Mouse (Mus musculus) neural tube, embryonic 14.5 days (tissue): ENCODE measurements around the gene Ccdc65. TPM values are rescaled to one million over a fixed set of nuclear protein-coding genes. Genes with fewer than 3 reads are reported as not detected.
A peak's percentile ranks its signal among the peaks of the same experiment; 100 is the strongest.

Experiments
- ATAC-seq: fragments of 200-750 bp; cut with Nextera tagmentation; 2 replicates; pipeline ENCODE4 v1.8.0; 2017; ENCODE audit warnings: low read depth, mild to moderate bottlenecking, moderate TSS enrichment, moderate library complexity
- H3K27ac ChIP-seq: fragments of 300-500 bp; sonication (generic); 2 replicates; pipeline ENCODE4 v1.5.1; 2014; ENCODE audit warnings: low read depth, mild to moderate bottlenecking, control low read depth, low read length, moderate library complexity, mixed read lengths
- H3K27me3 ChIP-seq: fragments of 300-500 bp; sonication (generic); 2 replicates; pipeline ENCODE4 v1.6.1; 2014; ENCODE audit warnings: low read length; ENCODE audit not compliant: control insufficient read depth, insufficient read depth
- H3K36me3 ChIP-seq: fragments of 300-500 bp; sonication (generic); 2 replicates; pipeline ENCODE4 v1.6.1; 2014; ENCODE audit warnings: low read length, mixed read lengths; ENCODE audit not compliant: control insufficient read depth, insufficient read depth
- H3K4me1 ChIP-seq: fragments of 300-500 bp; sonication (generic); 2 replicates; pipeline ENCODE4 v1.6.1; 2014; ENCODE audit warnings: low read length; ENCODE audit not compliant: control insufficient read depth, insufficient read depth
- H3K4me2 ChIP-seq: fragments of 300-500 bp; sonication (generic); 2 replicates; pipeline ENCODE4 v1.6.1; 2014; ENCODE audit warnings: mild to moderate bottlenecking, low read depth, low read length, control low read depth
- H3K4me3 ChIP-seq: fragments of 300-500 bp; sonication (generic); 2 replicates; pipeline ENCODE4 v1.5.1; 2014; ENCODE audit warnings: low read depth, low read length, control low read depth, mixed read lengths
- H3K9ac ChIP-seq: fragments of 300-500 bp; sonication (generic); replicated peaks from 2 replicates; pipeline ENCODE4 v1.6.1; 2014; ENCODE audit warnings: low read depth, mild to moderate bottlenecking, control low read depth, low read length, mixed read lengths
- H3K9me3 ChIP-seq: fragments of 300-500 bp; sonication (generic); 2 replicates; pipeline ENCODE4 v1.6.1; 2016; ENCODE audit warnings: low read length; ENCODE audit not compliant: control insufficient read depth
- WGBS: fragments of 180-500 bp; shearing (Covaris S2); extraction: QIAGEN DNeasy Blood & Tissue Kit; methylation state at CpG from one replicate; pipeline ENCODE4 v1.1.7; 2014; 5-methylcytosine and 5-hydroxymethylcytosine counted together
- polyA plus RNA-seq: library from polyadenylated mRNA; unstranded; fragments of >200 nt; fragmentation: Nextera tagmentation; extraction: Ambion mirVana; gene quantifications from 2 replicates; pipeline ENCODE4 v1.2.1, GENCODE M21; 2014

The Ccdc65 gene
- polyA plus RNA-seq, 1 experiment from 2014 or later, result 6.0 TPM

GRCm38 (mm10) chr15:98674994-98675545 lies 32.9 kb upstream of the Ccdc65 start:
- WGBS, result 3% methylated on average over 11 of the region's 11 CpGs
- peak; percentile 32; the same call in 1 of the 2 replicates for ATAC-seq
- H3K27me3 ChIP-seq, result no peaks in the 10 kb centered on the region
- H3K9ac ChIP-seq, result peak overlapping the region; percentile 21
- peak overlapping the region; percentile 97 for H3K4me2 ChIP-seq
- no peaks in the 10 kb centered on the region for H3K9me3 ChIP-seq
- H3K27ac ChIP-seq, result peak overlapping the region; percentile 44; the same call in 1 of the 2 replicates
- peak overlapping the region; percentile 40 for H3K4me3 ChIP-seq
- peaks cover 21% of the 10 kb centered on the region; the same call in 1 of the 2 replicates for H3K4me1 ChIP-seq
- no peaks in the 10 kb centered on the region for H3K36me3 ChIP-seq

DNA sequence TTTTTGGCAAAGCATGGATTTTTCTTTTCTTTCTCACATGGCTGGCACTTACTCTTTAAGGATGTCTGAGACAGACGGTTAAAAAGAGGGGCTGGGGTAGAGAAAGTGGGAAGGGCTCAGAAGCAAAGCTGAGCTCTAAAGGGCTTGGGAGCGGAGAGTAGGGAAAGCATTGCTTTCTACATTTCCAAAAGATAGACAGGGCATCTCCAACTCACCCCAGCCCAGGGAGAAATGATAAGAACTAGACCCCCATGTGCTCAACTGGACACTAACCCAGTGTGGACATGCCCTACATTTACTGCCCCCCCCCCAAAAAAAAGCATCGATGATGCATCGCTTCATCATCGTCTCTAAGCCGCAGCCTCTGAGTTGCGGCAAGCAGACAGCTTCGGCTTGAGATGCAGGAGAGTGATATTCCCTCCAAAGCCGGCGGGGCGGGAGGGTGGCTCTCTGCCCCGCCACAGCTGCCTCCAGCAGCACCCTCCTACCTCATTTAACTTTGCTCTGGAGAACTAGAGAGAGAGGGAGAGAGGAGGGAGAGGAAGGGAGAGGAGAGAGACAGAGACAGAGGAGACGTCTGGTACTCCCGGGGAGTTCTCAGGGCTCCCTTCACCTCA lies 32.3 kb upstream of the Ccdc65 start:
- Histone ChIP-seq H3K4me1 (peaks cover 21% of the 10 kb centered on the region; the same call in 1 of the 2 replicates), H3K27me3 (no peaks in the 10 kb centered on the region), H3K36me3 (no peaks in the 10 kb centered on the region), H3K4me2 (peak overlapping the region; percentile 97), H3K4me3 (peak overlapping the region; percentile 40), H3K9ac (peak overlapping the region; percentile 21), H3K9me3 (no peaks in the 10 kb centered on the region), H3K27ac (peak overlapping the region; percentile 44; the same call in 1 of the 2 replicates)
- no peak for ATAC-seq
- 3% methylated on average over 14 of the region's 14 CpGs for WGBS

GRCm38 (mm10) chr15:98676471-98676870 lies 31.5 kb upstream of the Ccdc65 start:
- H3K36me3 ChIP-seq, result no peaks in the 10 kb centered on the region
- peak overlapping the region; percentile 97 for H3K4me2 ChIP-seq
- H3K27me3 ChIP-seq, result no peaks in the 10 kb centered on the region
- 1% methylated on average over 9 of the region's 9 CpGs for WGBS
- no peaks in the 10 kb centered on the region for H3K9me3 ChIP-seq
- H3K27ac ChIP-seq, result no peak overlapping the region
- ATAC-seq, result no peak
- H3K9ac ChIP-seq, result peak overlapping the region; percentile 58
- H3K4me3 ChIP-seq, result peak overlapping the region; percentile 40
- H3K4me1 ChIP-seq, result peaks cover 21% of the 10 kb centered on the region; the same call in 1 of the 2 replicates

DNA sequence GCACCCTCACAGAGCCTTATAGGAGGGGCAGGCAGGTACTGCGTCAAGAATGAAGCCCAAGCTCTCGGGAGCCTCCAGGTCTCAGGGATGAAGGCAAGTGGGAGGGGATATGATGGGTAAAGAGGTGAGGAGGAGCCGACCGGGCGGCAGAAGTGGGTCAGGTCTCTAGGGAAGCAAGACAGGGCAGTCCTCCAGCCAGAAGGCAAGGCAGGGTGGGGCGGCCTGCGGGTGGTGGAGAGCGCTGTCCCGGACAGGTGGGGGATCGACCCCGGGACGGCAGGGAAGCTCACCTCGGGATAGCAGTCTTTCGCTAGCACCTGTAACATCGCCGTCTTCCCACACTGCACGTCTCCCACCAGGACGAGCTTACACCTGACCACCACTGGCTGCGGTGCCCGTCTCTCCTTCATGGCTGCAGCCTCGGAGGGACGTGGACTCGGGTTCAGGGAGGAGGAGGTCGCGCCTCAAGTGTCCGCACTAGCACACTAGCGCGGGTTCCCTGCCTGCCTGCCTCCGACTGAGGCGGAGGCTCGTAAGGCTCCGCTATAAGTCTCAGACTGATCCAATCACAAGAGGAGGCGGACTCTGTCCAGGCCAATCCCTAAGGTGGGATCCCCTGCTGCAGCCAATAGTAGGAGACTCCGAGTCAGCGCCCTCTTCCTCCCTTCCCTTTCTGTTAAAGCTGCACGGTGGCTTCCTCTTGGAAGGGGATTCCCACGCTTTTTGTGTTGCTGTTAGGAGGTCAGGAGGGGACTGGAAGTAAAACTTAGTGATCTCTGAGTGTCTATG lies 30.9 kb upstream of the Ccdc65 start, which contains the start of gene Rnd1:
Gene Rnd1 (minus strand): TSS at position 522 of the 789 bp plus-strand sequence.
- ATAC-seq, result peak; percentile 94
- peak within 1 kb of the TSS; percentile 40 for H3K4me3 ChIP-seq
- no peaks in the 10 kb centered on the region for H3K27me3 ChIP-seq
- H3K4me2 ChIP-seq, result peak within 1 kb of the TSS; percentile 97
- H3K9ac ChIP-seq, result peak within 1 kb of the TSS; percentile 58
- no peak within 1 kb of the TSS for H3K27ac ChIP-seq
- 0% methylated on average over 37 of the region's 37 CpGs for WGBS
- no peaks in the 10 kb centered on the region for H3K9me3 ChIP-seq
- H3K4me1 ChIP-seq, result peaks cover 21% of the 10 kb centered on the region; the same call in 1 of the 2 replicates
- no peaks in the 10 kb centered on the region for H3K36me3 ChIP-seq

GRCm38 (mm10) chr15:98677977-98678376 lies 30.0 kb upstream of the Ccdc65 start:
- ATAC-seq, result no peak
- Histone ChIP-seq H3K4me2 (no peak overlapping the region), H3K27ac (no peak overlapping the region), H3K4me1 (peaks cover 21% of the 10 kb centered on the region; the same call in 1 of the 2 replicates), H3K9ac (no peak overlapping the region), H3K4me3 (no peak overlapping the region), H3K9me3 (no peaks in the 10 kb centered on the region), H3K36me3 (no peaks in the 10 kb centered on the region), H3K27me3 (no peaks in the 10 kb centered on the region)
- WGBS, result 72% methylated on average over 7 of the region's 7 CpGs

GRCm38 (mm10) chr15:98680660-98681059 lies 27.3 kb upstream of the Ccdc65 start:
- Histone ChIP-seq H3K9me3 (no peaks in the 10 kb centered on the region), H3K9ac (no peak overlapping the region), H3K36me3 (no peaks in the 10 kb centered on the region), H3K27me3 (no peaks in the 10 kb centered on the region), H3K4me1 (peaks cover 12% of the 10 kb centered on the region; the same call in 1 of the 2 replicates), H3K4me3 (no peak overlapping the region), H3K27ac (no peak overlapping the region), H3K4me2 (no peak overlapping the region)
- WGBS, result 87% methylated on average over 8 of the region's 8 CpGs
- no peak for ATAC-seq

DNA sequence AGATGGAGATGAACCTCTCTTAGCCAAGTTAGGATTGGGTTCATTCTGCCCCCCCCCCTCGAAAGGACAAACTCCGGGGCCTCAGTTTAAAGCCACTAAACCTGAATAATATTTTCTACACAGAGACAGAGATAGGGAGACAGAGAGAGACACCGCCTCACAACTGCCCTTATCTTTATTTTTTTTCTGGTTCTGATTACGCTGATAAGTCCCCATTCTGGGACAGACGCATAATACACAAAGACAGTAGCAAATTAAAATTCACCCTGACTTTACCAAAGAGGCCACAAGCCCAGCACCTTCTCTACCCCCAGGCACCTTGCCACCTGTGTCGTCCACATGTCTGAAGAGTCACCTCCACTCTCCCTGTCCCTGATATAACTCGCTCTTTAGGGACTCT lies 26.4 kb upstream of the Ccdc65 start:
- H3K4me1 ChIP-seq, result peaks cover 4% of the 10 kb centered on the region; the same call in 1 of the 2 replicates
- H3K4me3 ChIP-seq, result no peak overlapping the region
- ATAC-seq, result no peak
- 90% methylated on average over 7 of the region's 7 CpGs for WGBS
- no peaks in the 10 kb centered on the region for H3K36me3 ChIP-seq
- no peaks in the 10 kb centered on the region for H3K9me3 ChIP-seq
- H3K27ac ChIP-seq, result no peak overlapping the region
- no peak overlapping the region for H3K9ac ChIP-seq
- H3K27me3 ChIP-seq, result no peaks in the 10 kb centered on the region
- H3K4me2 ChIP-seq, result no peak overlapping the region

GRCm38 (mm10) chr15:98683177-98683576 lies 24.8 kb upstream of the Ccdc65 start:
- Histone ChIP-seq H3K4me3 (no peak overlapping the region), H3K9ac (no peak overlapping the region), H3K4me2 (no peak overlapping the region), H3K36me3 (no peaks in the 10 kb centered on the region), H3K4me1 (no peaks in the 10 kb centered on the region), H3K9me3 (no peaks in the 10 kb centered on the region), H3K27me3 (no peaks in the 10 kb centered on the region), H3K27ac (no peak overlapping the region)
- ATAC-seq, result no peak
- WGBS, result 73% methylated on average over 10 of the region's 10 CpGs

GRCm38 (mm10) chr15:98683746-98684145 lies 24.3 kb upstream of the Ccdc65 start:
- H3K27ac ChIP-seq, result no peak overlapping the region
- WGBS, result 100% methylated on average over 1 of the region's 1 CpGs
- no peak overlapping the region for H3K4me3 ChIP-seq
- no peak overlapping the region for H3K4me2 ChIP-seq
- H3K9me3 ChIP-seq, result no peaks in the 10 kb centered on the region
- no peaks in the 10 kb centered on the region for H3K36me3 ChIP-seq
- ATAC-seq, result no peak
- no peak overlapping the region for H3K9ac ChIP-seq
- no peaks in the 10 kb centered on the region for H3K4me1 ChIP-seq
- H3K27me3 ChIP-seq, result no peaks in the 10 kb centered on the region
